Mouse (Mus musculus): ENCODE data around the gene Gmip.

- TF ChIP-seq CTCF (IDR thresholded peaks at IDR 0.05; ENCODE audit: insufficient read depth, low read length) = no peak
- TF ChIP-seq POLR2A (IDR thresholded peaks at IDR 0.05; ENCODE audit: borderline replicate concordance, extremely low read depth, low read depth, low read length) = no peak
Measured at GRCm38 (mm10) chr8:69777111-69777510, 31.4 kb upstream of the Gmip start.
